Mouse (Mus musculus) brain, embryonic 14.5 days (tissue): ENCODE data around the gene March4.

Source experiments
- CTCF ChIP-seq: fragments of 200-500 bp; IDR thresholded peaks from 2 replicates; pipeline ENCODE4 v1.5.1; 2012; ENCODE audit warnings: inconsistent platforms, mild to moderate bottlenecking, moderate library complexity, borderline replicate concordance; ENCODE audit not compliant: insufficient read depth, insufficient read length; ENCODE audit errors: extremely low read depth
- POLR2A ChIP-seq: fragments of 200-500 bp; IDR thresholded peaks from 2 replicates; pipeline ENCODE4 v1.6.1; 2012; ENCODE audit warnings: mild to moderate bottlenecking, inconsistent platforms, borderline replicate concordance; ENCODE audit not compliant: poor library complexity, insufficient read depth, insufficient read length, severe bottlenecking; ENCODE audit errors: extremely low read depth

DNA sequence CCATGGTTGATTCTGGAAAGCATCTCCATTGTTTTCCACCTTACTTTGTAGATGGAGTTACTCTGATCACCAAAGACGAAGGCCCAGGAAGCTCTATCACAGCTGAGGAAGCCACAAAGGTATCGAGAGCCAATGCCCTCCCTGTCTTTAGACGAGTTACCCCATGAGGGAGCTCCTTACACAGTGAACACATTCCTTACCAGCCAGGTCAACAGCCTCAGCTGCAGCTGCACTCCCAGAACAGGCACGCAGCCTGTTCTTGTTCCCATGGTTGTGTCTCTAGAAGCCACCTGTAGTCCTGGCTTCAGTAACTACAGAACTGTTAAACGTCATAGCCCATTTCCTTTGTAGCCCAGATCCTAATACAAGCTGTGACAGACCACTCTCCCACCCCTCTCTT lies 153.1 kb downstream of the March4 start:
- TF ChIP-seq POLR2A (no peak), CTCF (no peak)
